Mouse (Mus musculus) c-Kit-positive CD71-negative TER-119-negative erythroid progenitor cells, embryonic 14.5 days (primary cell): ENCODE data around the gene Wbp11.

Source experiments
- DNase-seq: peaks from one replicate; pipeline ENCODE4 v3.0.0-alpha.2; 2013; ENCODE audit warnings: low read depth

The Wbp11 gene

GRCm38 (mm10) chr6:136837323-136837722, 9.3 kb upstream of the Wbp11 start:
- no peak for DNase-seq

- no peak for DNase-seq
These were observed 7.3 kb upstream of the Wbp11 start, which contains the start of gene Smco3 for GRCm38 (mm10) chr6:136835352-136835751. Smco3 (minus strand) TSS chr6:136835452.

GRCm38 (mm10) chr6:136831712-136832111, 3.7 kb upstream of the Wbp11 start:
- no peak for DNase-seq

- DNase-seq: no peak
These were observed 648 bp upstream of the Wbp11 start for GRCm38 (mm10) chr6:136828681-136829080.

GRCm38 (mm10) chr6:136827516-136827880, 535 bp downstream of the Wbp11 start, which contains the start of gene BC049715:
BC049715 (plus strand) TSS chr6:136827626.
- no peak for DNase-seq

- no peak for DNase-seq
These were observed 917 bp downstream of the Wbp11 start for GRCm38 (mm10) chr6:136827116-136827515.

- no peak for DNase-seq
These were observed 3.0 kb downstream of the Wbp11 start for GRCm38 (mm10) chr6:136824987-136825386.

GRCm38 (mm10) chr6:136821086-136821485, 6.9 kb downstream of the Wbp11 start:
- no peak for DNase-seq

- DNase-seq: no peak
These were observed 7.7 kb downstream of the Wbp11 start for GRCm38 (mm10) chr6:136820381-136820780.

- DNase-seq: no peak
These were observed 10.5 kb downstream of the Wbp11 start for GRCm38 (mm10) chr6:136817549-136817948.

GRCm38 (mm10) chr6:136816826-136817225, 11.2 kb downstream of the Wbp11 start:
- DNase-seq: no peak

- DNase-seq: no peak
These were observed 12.7 kb downstream of the Wbp11 start for GRCm38 (mm10) chr6:136815381-136815780.

GRCm38 (mm10) chr6:136813117-136813516, 14.9 kb downstream of the Wbp11 start:
- no peak for DNase-seq

- DNase-seq: no peak
These were observed 16.8 kb downstream of the Wbp11 start for GRCm38 (mm10) chr6:136811196-136811595.

GRCm38 (mm10) chr6:136809673-136810072, 18.4 kb downstream of the Wbp11 start:
- DNase-seq: no peak

GRCm38 (mm10) chr6:136809077-136809476, 19.0 kb downstream of the Wbp11 start:
- DNase-seq: peak; percentile 82

- DNase-seq: no peak
These were observed 19.4 kb downstream of the Wbp11 start for GRCm38 (mm10) chr6:136808631-136809046.

GRCm38 (mm10) chr6:136808014-136808417, 20.0 kb downstream of the Wbp11 start, which contains the start of gene H2afj:
H2afj (plus strand) TSS chr6:136808244.
- DNase-seq: peak; percentile 94

GRCm38 (mm10) chr6:136807395-136808013, 20.5 kb downstream of the Wbp11 start:
- no peak for DNase-seq

GRCm38 (mm10) chr6:136806819-136807218, 21.2 kb downstream of the Wbp11 start:
- DNase-seq: no peak

GRCm38 (mm10) chr6:136805409-136805775, 22.6 kb downstream of the Wbp11 start:
- DNase-seq: no peak

- no peak for DNase-seq
These were observed 23.2 kb downstream of the Wbp11 start for GRCm38 (mm10) chr6:136804705-136805408.
